ENCODE assay signal across 8 mouse cellular contexts in genomic region chr5:125273666-125274109, GRCm38 (mm10).
DNase-seq lines count a peak whose midpoint lies in the region; ATAC-seq and TF ChIP-seq lines count a peak whose summit lies in the region.

No protein-coding gene starts in this region.

- H3K9me3 ChIP-seq in embryonic facial prominence, embryonic 13.5 days: no peaks in the 10 kb centered on the region
- H3K9me3 ChIP-seq in liver, embryonic 14.5 days (ENCODE audit: control insufficient read depth, low read length): no peaks in the 10 kb centered on the region

- peak overlapping the region; percentile 33 for H3K4me2 ChIP-seq in embryonic facial prominence, embryonic 13.5 days
- H3K4me2 ChIP-seq in liver, embryonic 14.5 days (ENCODE audit: low read depth): peak overlapping the region; percentile 36

- 9% methylated on average over 8 of the region's 8 CpGs for WGBS in embryonic facial prominence, embryonic 13.5 days
- WGBS in liver, embryonic 14.5 days (ENCODE audit: insufficient replicate concordance): 3% methylated on average over 8 of the region's 8 CpGs

- ATAC-seq in embryonic facial prominence, embryonic 13.5 days (ENCODE audit: insufficient number of reproducible peaks, insufficient read depth, low FRiP score, low TSS enrichment, low read depth): no peak
- peak; percentile 72 for ATAC-seq in liver, embryonic 14.5 days (ENCODE audit: insufficient read depth)

- peak; percentile 71 for DNase-seq in ES-CJ7 (ENCODE audit: low read depth, low spot score)
- DNase-seq in adrenal gland, adult 8-10 months: peak; percentile 89
- peak; percentile 89 to 90 for DNase-seq in heart, adult 9 months (ENCODE audit: low spot score in 2 of 2)
- peak; percentile 57 to 68 for DNase-seq in kidney, postnatal 25 days
- DNase-seq in liver, embryonic 14.5 days (ENCODE audit: low read depth in 3 of 3, low spot score in 3 of 3): peak; percentile 49 to 66 (median 55)
- peak; percentile 54 for DNase-seq in ovary, postnatal 14 days (ENCODE audit: low spot score)
- DNase-seq in yolk sac, embryonic 10.5 days (ENCODE audit: low spot score): peak; percentile 50

- H3K27ac ChIP-seq in embryonic facial prominence, embryonic 13.5 days: peak overlapping the region; percentile 64; the same call in 1 of the 2 replicates
- H3K27ac ChIP-seq in liver, embryonic 14.5 days: no peak overlapping the region

- H3K4me3 ChIP-seq in embryonic facial prominence, embryonic 13.5 days: 0 out of 2 replicates have a peak overlapping the region, but pooled peaks have one; percentile 6
- H3K4me3 ChIP-seq in liver, embryonic 14.5 days (ENCODE audit: insufficient read depth in 1 of 2, low read depth in 2 of 2, low read length in 2 of 2): no peak overlapping the region

- H3K4me1 ChIP-seq in embryonic facial prominence, embryonic 13.5 days: peaks cover 25% of the 10 kb centered on the region
- peaks cover 0 to 7% of the 10 kb centered on the region in 2 experiments; a peak in 2 of 4 replicates for H3K4me1 ChIP-seq in liver, embryonic 14.5 days (replicated peaks; ENCODE audit: control insufficient read depth in 2 of 2, insufficient read depth in 2 of 2, low read length in 1 of 2)

- TF ChIP-seq EP300 in liver, embryonic 14.5 days (IDR thresholded peaks at IDR 0.05; ENCODE audit: low read depth): no peak

- TF ChIP-seq CTCF in liver, embryonic 14.5 days (IDR thresholded peaks at IDR 0.05; ENCODE audit: low read depth): peak; percentile 79

- no peaks in the 10 kb centered on the region for H3K27me3 ChIP-seq in embryonic facial prominence, embryonic 13.5 days
- H3K27me3 ChIP-seq in liver, embryonic 14.5 days (ENCODE audit: control insufficient read depth, insufficient read depth, low read length): no peaks in the 10 kb centered on the region

- peaks cover 13% of the 10 kb centered on the region for H3K36me3 ChIP-seq in embryonic facial prominence, embryonic 13.5 days
- 0 out of 2 replicates have a peak, but pooled peaks cover 4% of the 10 kb centered on the region for H3K36me3 ChIP-seq in liver, embryonic 14.5 days (replicated peaks; ENCODE audit: control insufficient read depth, insufficient read depth, low read depth)

- H3K9ac ChIP-seq in embryonic facial prominence, embryonic 13.5 days: no peak overlapping the region
- no peak overlapping the region for H3K9ac ChIP-seq in liver, embryonic 14.5 days (replicated peaks)
